Mouse (Mus musculus) c-Kit-positive CD71-positive TER-119-positive erythroid progenitor cells, embryonic 14.5 days (primary cell): ENCODE data around the gene Ttc37.

Source experiments
- DNase-seq: peaks from one replicate; pipeline ENCODE4 v3.0.0-alpha.2; 2013; ENCODE audit warnings: low spot score

The Ttc37 gene

DNA sequence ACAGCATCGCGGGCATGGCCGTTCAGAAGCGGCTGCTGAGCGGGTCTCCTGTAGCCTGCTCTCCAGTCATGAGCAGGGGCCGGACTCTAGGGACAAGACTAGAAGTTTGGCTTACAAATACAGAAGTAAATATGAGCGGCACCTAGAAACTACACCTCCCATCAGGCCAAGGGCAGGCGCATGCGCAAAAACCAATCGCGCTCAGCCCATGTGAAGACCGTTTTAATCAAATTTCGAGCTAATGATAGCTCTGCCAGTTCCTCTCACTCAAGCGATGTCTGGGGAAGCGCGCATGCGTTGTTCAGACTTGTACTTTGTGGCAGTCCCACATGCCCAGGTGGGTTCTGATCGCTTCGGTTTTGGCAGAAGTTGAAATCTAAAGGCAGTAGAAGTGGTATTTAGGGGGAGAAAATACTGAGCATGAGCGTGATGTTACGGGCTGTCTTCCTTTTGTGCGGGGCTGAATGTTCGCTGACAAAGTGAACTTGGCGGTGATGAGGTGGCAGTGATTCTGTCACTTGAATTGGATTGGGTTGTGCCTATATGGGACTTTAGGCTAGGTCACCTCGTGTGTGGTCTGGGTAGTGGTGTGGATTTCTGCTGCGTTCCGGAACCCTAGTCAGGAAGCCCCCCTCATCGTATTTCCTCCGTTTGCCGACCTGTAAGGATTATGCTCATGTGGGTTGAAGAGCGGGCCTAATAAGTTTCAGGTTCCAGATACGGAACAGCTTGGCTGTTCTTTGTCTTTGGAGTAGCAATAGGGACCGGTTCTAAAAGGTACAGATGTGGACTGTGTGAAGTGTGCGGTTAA is at the start of gene Ttc37, which contains the start of gene Arsk:
Gene Ttc37 (plus strand): TSS at position 242 of the 811 bp plus-strand sequence.
Gene Arsk (minus strand): TSS at position 168 of the 811 bp plus-strand sequence.
- DNase-seq: peak; percentile 97

DNA sequence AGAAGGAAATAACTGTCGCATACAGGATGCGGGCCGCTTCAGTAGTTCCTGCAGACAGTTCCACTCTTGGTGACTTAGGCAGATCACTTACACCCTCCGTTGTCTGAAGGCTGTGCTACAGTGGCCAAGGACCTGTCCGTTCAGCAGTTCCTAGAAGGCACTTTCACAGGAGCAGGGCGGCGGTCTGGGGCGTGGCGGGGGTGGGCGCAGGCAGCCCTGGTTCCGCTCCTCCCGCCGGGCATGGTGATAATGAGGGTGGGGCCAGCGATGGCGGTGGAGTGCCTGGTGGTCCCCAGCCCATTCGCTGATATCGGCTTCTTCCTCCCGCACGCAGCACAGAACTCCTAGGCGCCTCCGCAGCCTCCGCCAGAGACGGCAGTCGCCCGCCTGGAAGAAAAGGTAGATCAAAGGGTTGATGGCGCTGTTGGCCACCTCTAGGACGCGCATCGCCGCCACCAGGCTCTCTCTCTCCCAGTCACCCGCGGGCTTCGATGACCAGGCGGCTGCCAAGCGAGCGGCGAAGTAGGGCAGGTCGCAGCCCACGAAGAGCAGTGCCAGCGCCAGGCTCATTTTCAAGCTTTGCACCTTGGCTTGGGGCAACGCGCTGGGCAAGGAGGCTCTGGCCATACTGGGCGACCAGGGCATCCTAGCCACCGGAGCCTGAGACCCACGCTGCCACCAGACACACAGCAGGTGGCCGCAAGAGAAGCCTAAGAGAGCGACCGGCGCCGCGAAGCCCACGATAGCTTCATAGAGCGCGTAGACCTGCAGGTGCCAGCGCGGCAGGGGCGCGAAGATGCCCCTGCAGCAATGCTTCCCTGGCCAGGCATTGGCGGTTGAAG is 42.9 kb upstream of the Ttc37 start:
- DNase-seq: peak; percentile 84

DNA sequence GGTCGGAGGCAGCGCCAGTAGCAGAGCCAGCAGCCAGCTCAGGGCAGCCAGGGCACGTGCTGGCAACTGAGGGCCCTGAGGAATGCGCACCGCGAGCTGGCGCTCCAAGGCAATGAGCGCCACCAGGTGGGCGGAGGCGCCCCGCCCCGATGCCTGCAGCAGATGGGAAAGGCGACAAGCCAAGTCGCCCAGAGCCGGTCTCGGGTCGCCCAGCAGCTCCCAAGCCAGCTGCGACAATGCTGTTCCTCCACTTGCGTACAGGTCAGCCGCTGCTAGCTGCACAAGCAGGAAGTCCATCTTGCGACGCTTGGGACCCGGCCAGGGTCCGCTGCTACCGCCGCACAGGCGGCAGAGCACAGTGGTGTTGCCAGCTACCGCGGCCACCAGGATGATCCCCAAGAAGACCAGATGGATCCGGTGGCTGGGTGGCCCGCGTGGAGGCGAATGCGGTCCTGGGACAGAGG is 42.2 kb upstream of the Ttc37 start:
- peak; percentile 82 for DNase-seq

GRCm38 (mm10) chr13:76056896-76057266 is 41.7 kb upstream of the Ttc37 start, which contains the start of gene Gpr150:
TSS of gene Gpr150 (minus strand) at chr13:76056996.
- no peak for DNase-seq

DNA sequence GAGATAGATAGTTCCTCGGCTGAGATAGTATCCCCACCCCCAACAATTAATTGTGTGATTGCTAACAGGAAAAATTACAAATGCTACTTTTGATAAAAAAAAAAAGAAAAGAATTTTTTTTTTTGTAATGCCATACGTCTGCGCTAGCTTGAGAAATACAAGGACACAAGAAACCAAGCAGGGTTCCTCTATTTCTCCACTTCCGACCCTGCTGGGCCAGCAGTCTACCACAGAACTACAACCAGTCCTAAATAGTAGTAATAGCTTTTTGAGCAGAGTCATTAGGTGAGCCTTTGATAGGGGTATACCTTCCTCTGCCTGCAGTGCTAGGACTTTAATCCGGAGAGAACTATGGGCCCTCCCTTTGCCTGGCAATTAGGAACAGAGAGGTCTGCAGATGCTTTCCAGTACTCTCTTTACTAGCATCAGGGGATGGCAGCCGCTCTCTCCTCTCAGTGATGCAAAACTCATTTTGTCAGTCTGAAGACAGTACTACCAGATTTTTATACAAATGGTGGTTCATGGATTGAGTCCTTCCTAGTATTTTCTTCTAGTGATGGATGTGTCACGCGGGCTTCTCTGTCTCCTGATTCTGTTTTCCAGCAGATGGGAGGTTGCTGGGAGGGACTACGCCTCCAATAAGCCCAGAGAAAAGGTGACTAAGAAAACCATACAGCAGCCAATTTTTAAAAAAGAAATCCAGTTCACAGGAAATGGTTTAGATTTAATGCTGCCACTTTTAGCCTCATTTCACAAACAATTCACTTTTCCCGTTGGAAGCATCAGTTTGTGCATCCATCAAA is 41.1 kb upstream of the Ttc37 start:
- no peak for DNase-seq

- DNase-seq: no peak
These were observed 38.9 kb upstream of the Ttc37 start for GRCm38 (mm10) chr13:76059591-76059990.

- DNase-seq: no peak
These were observed 36.4 kb upstream of the Ttc37 start for GRCm38 (mm10) chr13:76062126-76062525.

DNA sequence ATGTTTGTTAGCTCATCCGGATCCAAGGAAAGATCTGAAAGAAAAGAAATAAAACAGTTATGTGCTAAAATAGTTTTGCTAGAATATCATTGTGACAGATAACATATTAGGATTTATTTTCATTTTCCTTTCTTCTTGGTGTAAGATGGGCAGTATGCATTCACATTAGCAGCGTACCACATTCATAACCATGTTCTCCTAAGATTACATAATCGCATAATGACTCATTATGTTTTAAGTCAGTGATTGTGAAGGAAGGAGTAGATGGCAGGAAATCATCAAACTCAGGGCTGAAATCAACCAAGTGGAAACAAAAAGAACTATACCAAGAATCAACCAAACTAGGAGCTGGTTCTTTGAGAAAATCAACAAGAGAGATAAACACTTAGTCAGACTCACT is 36.0 kb upstream of the Ttc37 start:
- DNase-seq: no peak

- no peak for DNase-seq
These were observed 35.0 kb upstream of the Ttc37 start for GRCm38 (mm10) chr13:76063548-76063947.

DNA sequence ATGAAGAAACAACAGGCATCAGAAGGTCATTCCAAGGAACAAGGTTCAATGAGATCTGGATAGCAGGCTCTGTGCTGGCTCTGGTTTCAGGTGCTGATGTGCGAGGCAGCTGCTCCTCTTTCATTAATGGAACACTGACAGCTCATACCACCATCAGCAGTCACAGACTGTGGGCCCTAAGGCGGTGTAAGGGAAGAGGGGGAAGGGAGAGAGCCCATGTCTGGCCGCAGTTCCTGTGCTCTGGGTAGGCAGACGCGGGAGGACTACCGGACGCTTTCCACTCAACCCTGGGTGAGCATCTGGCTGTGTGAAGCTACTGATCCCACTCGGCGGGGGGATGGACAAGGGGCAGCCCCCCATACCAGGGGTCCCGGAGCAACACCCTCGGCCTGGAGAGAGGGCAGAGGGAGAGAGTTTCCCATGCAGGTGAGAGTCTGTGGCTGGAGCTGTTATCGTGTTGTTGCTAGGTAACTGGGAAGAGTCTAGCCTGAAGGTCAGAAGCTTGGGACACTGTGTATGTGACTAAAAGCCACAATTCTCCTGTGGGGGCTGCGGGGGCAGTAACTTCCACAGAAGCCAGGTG is 34.1 kb upstream of the Ttc37 start:
- DNase-seq: no peak

DNA sequence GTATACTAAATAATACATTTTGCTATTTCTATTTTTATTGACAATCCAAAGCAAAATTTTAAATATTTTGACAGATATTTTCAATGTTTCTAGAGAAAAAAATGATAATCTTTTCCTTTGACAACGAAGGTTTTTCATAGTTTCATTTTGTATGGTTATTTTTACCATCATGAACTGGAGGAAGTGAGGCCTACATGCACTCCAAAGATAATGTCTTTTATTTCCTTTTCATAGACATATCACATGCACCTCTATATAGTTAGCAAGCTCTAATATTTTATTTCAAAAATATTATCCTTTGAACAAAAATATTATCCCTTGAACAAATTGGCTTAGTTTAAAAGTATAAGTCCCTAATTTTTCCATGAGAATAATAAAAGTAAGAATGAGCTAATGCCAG is 24.2 kb upstream of the Ttc37 start:
- DNase-seq: no peak

GRCm38 (mm10) chr13:76098116-76098492 is 430 bp upstream of the Ttc37 start:
- DNase-seq: peak; percentile 53

GRCm38 (mm10) chr13:76101989-76102388 is 3.5 kb downstream of the Ttc37 start:
- DNase-seq: no peak

DNA sequence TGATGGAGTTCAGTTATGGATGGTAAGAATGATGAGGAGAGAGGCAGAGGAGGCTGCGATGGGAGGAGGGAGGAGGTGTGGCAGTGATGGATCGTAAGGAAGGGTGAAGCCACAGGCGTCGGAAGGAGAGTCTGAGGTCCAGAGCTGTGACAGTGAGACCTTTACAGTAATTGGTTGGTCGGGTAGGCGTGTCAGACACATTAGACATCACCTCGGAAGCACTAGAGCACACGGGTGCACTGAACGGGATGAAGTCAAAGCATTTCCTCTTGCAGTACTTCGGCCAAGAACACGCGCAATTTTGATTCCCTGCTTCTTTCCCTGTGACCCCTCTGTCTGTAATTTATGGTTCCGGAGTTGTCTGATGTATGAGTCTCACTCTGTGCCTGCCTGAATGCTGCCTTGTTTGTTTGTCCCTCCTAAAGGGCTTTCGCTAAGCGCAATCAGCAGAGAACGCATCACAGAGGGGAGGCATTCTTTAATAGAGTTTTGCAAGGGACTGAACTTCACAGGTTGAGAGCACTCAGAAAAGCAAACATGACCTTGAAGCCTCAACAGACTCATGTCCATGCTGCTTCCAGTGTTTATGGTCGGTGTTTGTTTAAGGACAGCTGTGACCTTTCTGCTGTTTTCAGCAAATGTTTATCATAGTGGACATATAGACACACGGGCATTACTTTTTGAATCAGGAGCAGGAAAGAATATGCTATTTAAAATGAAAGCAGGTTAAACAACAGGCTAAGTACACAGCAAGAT is 10.7 kb downstream of the Ttc37 start:
- DNase-seq: no peak

DNA sequence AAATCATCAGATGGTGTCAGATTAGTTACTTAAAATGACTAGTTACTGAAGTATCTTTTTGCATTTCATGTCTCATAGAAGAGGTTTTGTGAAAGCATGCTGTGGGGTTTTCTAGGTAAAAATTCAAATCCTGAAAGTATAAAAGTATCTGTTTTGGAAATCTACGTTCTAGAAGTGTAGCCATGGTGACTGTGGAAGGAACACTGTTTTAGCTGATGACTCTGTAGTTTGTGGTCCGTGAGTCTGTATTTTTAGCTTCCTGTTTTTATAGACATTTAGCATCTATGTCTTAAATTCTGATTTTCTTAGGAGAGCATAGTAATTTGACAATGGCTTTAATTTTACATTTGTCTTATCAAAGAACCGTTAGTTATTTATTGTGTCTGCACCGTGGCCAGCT is 30.3 kb downstream of the Ttc37 start:
- no peak for DNase-seq

DNA sequence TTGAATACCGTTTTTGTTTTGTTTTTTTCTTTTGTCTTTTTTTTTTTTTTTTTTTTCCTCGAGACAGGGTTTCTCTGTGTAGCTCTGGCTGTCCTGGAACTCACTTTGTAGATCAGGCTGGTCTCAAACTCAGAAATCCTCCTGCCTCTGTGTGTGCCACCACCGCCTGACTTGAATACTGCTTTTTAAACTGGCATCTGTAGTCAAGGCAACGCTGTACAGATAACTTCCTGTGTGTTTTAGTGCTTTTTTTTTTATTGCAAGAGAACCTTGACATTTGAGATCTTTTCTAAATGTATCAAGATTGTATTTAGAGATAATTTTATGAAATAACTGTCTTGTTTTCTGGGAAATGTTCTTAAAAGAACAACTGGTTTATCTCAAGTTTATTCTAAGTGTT is 33.9 kb downstream of the Ttc37 start:
- DNase-seq: no peak

DNA sequence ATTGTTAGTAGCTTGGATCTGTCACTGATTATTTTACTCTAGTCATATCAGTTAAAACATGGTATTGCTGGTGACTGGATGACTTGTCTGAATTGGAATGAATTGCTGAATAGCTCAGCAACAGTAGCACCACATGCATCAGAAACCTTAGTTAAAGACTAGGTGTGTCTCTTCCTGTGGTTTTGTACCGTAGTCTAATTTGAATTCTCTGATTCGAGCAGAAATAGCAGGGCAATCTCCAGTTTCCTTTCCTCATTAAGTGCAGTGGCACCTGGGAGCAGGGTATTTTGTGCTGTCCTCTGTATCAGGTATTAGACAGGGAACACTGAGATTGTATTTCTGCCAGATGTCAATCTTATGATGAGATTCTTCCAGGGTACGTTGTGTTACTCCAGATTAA is 40.3 kb downstream of the Ttc37 start:
- DNase-seq: no peak

- no peak for DNase-seq
These were observed 42.7 kb downstream of the Ttc37 start for GRCm38 (mm10) chr13:76141117-76141808.

DNA sequence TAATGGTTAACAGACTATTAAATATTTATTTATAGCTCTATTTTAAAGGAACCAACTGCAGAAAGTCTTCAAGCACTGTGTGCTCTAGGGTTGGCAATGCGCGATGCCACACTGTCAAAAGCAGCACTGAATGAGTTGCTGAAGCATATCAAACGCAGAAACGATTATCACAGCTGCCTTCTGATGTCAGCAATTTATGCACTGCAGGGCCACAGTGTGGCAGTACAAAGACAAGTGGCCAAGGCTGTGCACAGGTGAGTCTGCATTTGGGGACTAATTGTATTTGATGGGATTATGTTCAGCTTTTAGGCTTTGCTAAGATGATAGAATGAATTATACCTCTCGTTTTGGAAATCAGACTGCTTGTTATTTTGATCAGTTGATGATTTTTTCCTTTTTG is 51.9 kb downstream of the Ttc37 start:
- DNase-seq: no peak

- DNase-seq: no peak
These were observed 58.6 kb downstream of the Ttc37 start for GRCm38 (mm10) chr13:76157099-76157498.
